30 mouse cellular contexts compared by ENCODE assay signal in genomic region chr1:159406781-159407180, GRCm38 (mm10).
"Had no signal": no experiment of that assay in that cellular context is flagged by ENCODE, and none has a peak within 500 bp of the region (broad histone marks: within the 10 kb centered on the region; RNA-seq: fewer than 3 reads in every experiment).

No protein-coding gene starts in this region.

- H3K36me3 ChIP-seq: heart, embryonic 10.5 days; heart, embryonic 12.5 days; heart, embryonic 13.5 days; heart, embryonic 15.5 days; hindbrain, embryonic 10.5 days; hindbrain, embryonic 12.5 days; hindbrain, embryonic 13.5 days; hindbrain, embryonic 15.5 days; intestine, embryonic 15.5 days; kidney, embryonic 15.5 days had no signal

- H3K4me3 ChIP-seq: heart, embryonic 10.5 days; heart, embryonic 12.5 days; heart, embryonic 13.5 days; heart, embryonic 15.5 days; hindbrain, embryonic 10.5 days; hindbrain, embryonic 12.5 days; hindbrain, embryonic 13.5 days; hindbrain, embryonic 15.5 days; intestine, embryonic 15.5 days; kidney, embryonic 15.5 days; layer of hippocampus, adult 2 months; left cerebral cortex, adult 2 months had no signal

- H3K27me3 ChIP-seq: heart, embryonic 12.5 days; heart, embryonic 13.5 days; heart, embryonic 15.5 days; hindbrain, embryonic 12.5 days; hindbrain, embryonic 13.5 days; hindbrain, embryonic 15.5 days; intestine, embryonic 15.5 days; kidney, embryonic 15.5 days had no signal

- H3K27ac ChIP-seq: hindbrain, embryonic 10.5 days; hindbrain, embryonic 12.5 days; hindbrain, embryonic 13.5 days; hindbrain, embryonic 14.5 days; hindbrain, embryonic 15.5 days; hindbrain, postnatal 0 days; intestine, embryonic 15.5 days; kidney, embryonic 15.5 days; kidney, postnatal 0 days; layer of hippocampus, adult 2 months; left cerebral cortex, adult 2 months had no signal

- H3K4me2 ChIP-seq: hindbrain, embryonic 12.5 days; hindbrain, embryonic 13.5 days; hindbrain, embryonic 14.5 days; hindbrain, embryonic 15.5 days; intestine, embryonic 15.5 days; kidney, embryonic 15.5 days had no signal

- DNase-seq: heart, postnatal 14 days; heart, postnatal 36 days; heart, postnatal 4 days; kidney, adult 11 months; kidney, adult 18-20 months; kidney, adult 2 months; kidney, adult 8-10 months; kidney, adult 9 months; kidney, postnatal 10 days; kidney, postnatal 14 days; kidney, postnatal 25 days; kidney, postnatal 36 days; kidney, postnatal 4 days; layer of hippocampus, adult 9-11 months; layer of hippocampus, postnatal 36 days had no signal

- H3K4me1 ChIP-seq: hindbrain, embryonic 13.5 days; hindbrain, embryonic 15.5 days; intestine, embryonic 15.5 days; kidney, embryonic 15.5 days had no signal
